Mouse (Mus musculus) spleen, postnatal 4 days (tissue): ENCODE results near the gene Habp2.

ENCODE experiments used
- DNase-seq, 2 experiments: peaks; one replicate each; pipeline ENCODE4 v3.0.0; 2022; ENCODE audit warnings: low spot score in 2 of 2

The Habp2 gene

GRCm38 (mm10) chr19:56363721-56364460 is 77.0 kb downstream of the Habp2 start:
- no peak for DNase-seq

- no peak for DNase-seq
Measured at GRCm38 (mm10) chr19:56364563-56364962, 77.6 kb downstream of the Habp2 start.

- DNase-seq = no peak
Measured at GRCm38 (mm10) chr19:56366168-56366567, 79.2 kb downstream of the Habp2 start.

DNA sequence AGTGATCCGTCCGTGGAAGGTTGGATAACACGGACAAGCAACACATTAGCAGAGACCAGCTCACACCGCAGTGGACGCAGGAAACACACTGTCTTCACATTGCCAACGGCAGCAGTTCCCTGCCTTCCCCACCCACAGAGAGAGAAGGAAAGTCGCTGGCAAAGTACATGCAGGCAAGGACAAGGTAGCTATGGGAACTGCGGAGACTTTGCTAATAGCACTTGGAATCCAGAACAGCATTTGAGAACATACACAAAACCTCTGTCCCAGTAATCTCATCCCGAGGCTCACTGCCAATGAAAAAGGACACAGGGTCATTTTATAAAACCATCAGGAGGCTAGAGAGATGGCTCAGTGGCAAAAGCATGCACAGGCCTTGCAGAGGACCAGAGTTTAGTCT is 79.7 kb downstream of the Habp2 start:
- no peak for DNase-seq

DNA sequence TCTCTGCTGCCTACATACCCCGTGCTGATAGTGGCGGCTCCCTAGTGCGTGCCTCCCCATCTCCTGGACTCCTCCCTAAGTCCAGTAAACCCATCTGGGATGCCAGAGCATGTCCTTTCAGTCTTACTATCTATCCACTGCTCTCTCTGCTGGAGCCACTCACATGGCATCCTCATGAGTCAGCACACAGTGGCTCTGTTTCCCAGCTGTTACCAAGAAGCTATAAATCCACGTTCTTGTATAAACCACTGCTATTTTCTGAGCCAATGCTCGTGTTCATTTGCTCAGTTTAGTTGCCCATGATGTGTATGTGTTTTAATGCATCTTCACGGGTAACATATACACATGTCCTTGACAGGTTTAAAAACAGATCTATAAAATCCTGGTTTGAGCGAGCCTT is 80.8 kb downstream of the Habp2 start:
- DNase-seq = no peak

DNA sequence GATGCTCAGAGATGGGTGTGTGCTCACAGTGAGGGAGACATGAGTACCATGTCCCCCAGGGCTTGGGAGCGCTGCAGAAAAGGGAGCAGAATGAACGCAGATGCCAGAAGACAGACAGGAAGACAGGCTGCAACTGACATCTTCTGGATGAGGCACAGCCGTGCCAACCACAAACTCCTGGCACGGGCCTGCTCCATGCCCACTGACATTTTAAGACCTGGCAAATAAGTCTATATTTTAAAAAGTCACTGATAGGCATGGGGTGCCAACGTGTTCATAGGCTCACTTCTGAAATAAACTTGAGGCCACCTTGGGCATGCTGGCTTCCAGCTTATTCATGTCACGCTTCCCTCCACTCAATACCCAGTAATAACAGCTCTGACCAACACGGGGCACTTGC is 82.0 kb downstream of the Habp2 start:
- DNase-seq = no peak
